Mouse (Mus musculus): ENCODE results near the gene Lrrc8b. TPM values are rescaled to one million over a fixed set of nuclear protein-coding genes. Genes with fewer than 3 reads are reported as not detected.
A peak's percentile ranks its signal among the peaks of the same experiment; 100 is the strongest.

The Lrrc8b gene
- polyA plus RNA-seq, 1 experiment from 2014 or later = 2.6 TPM

GRCm38 (mm10) chr5:105407661-105408060, 7.9 kb upstream of the Lrrc8b start:
- no peak overlapping the region for H3K4me2 ChIP-seq
- no peaks in the 10 kb centered on the region for H3K9me3 ChIP-seq (replicated peaks)
- no peak overlapping the region for H3K9ac ChIP-seq
- H3K36me3 ChIP-seq (replicated peaks) = no peaks in the 10 kb centered on the region
- peaks cover 35% of the 10 kb centered on the region for H3K4me1 ChIP-seq (replicated peaks)
- no peak overlapping the region for H3K27ac ChIP-seq (replicated peaks)
- no peak for ATAC-seq (ENCODE audit: insufficient read depth)
- 79% methylated on average over 5 of the region's 5 CpGs for WGBS (ENCODE audit: insufficient replicate concordance)
- no peaks in the 10 kb centered on the region for H3K27me3 ChIP-seq
- no peak overlapping the region for H3K4me3 ChIP-seq (replicated peaks)

GRCm38 (mm10) chr5:105409092-105409491, 6.5 kb upstream of the Lrrc8b start:
- H3K27ac ChIP-seq (replicated peaks) = peak overlapping the region; percentile 77
- H3K4me2 ChIP-seq = peak overlapping the region; percentile 60
- H3K4me1 ChIP-seq (replicated peaks) = peaks cover 35% of the 10 kb centered on the region
- 18% methylated on average over 4 of the region's 4 CpGs for WGBS (ENCODE audit: insufficient replicate concordance)
- peak; percentile 89 for ATAC-seq (ENCODE audit: insufficient read depth)
- H3K4me3 ChIP-seq (replicated peaks) = peak overlapping the region; percentile 55
- no peaks in the 10 kb centered on the region for H3K27me3 ChIP-seq
- no peaks in the 10 kb centered on the region for H3K36me3 ChIP-seq (replicated peaks)
- peak overlapping the region; percentile 41 for H3K9ac ChIP-seq
- H3K9me3 ChIP-seq (replicated peaks) = no peaks in the 10 kb centered on the region

GRCm38 (mm10) chr5:105410521-105411293, 4.9 kb upstream of the Lrrc8b start:
- Histone ChIP-seq H3K4me1 (replicated peaks) (peaks cover 44% of the 10 kb centered on the region), H3K27ac (replicated peaks) (peak overlapping the region; percentile 77), H3K4me3 (replicated peaks) (0 out of 2 replicates have a peak overlapping the region, but pooled peaks have one; percentile 55), H3K36me3 (replicated peaks) (no peaks in the 10 kb centered on the region), H3K9me3 (replicated peaks) (no peaks in the 10 kb centered on the region), H3K9ac (peak overlapping the region; percentile 26; the same call in 1 of the 2 replicates), H3K4me2 (peak overlapping the region; percentile 60), H3K27me3 (no peaks in the 10 kb centered on the region)
- WGBS (ENCODE audit: insufficient replicate concordance) = 58% methylated on average over 6 of the region's 6 CpGs
- peak; percentile 60 for ATAC-seq (ENCODE audit: insufficient read depth)

- H3K27ac ChIP-seq (replicated peaks) = peak overlapping the region; percentile 77
- H3K9me3 ChIP-seq (replicated peaks) = no peaks in the 10 kb centered on the region
- H3K4me2 ChIP-seq = peak overlapping the region; percentile 60
- no peak overlapping the region for H3K4me3 ChIP-seq (replicated peaks)
- peak overlapping the region; percentile 26; the same call in 1 of the 2 replicates for H3K9ac ChIP-seq
- WGBS (ENCODE audit: insufficient replicate concordance) = 18% methylated on average over 4 of the region's 4 CpGs
- ATAC-seq (ENCODE audit: insufficient read depth) = no peak
- no peaks in the 10 kb centered on the region for H3K27me3 ChIP-seq
- peaks cover 49% of the 10 kb centered on the region for H3K4me1 ChIP-seq (replicated peaks)
- no peaks in the 10 kb centered on the region for H3K36me3 ChIP-seq (replicated peaks)
Measured at GRCm38 (mm10) chr5:105411294-105411570, 4.3 kb upstream of the Lrrc8b start.

GRCm38 (mm10) chr5:105411768-105412167, 3.8 kb upstream of the Lrrc8b start:
- Histone ChIP-seq H3K27me3 (no peaks in the 10 kb centered on the region), H3K36me3 (replicated peaks) (no peaks in the 10 kb centered on the region), H3K9me3 (replicated peaks) (no peaks in the 10 kb centered on the region), H3K27ac (replicated peaks) (peak overlapping the region; percentile 77; the same call in 1 of the 2 replicates), H3K4me1 (replicated peaks) (peaks cover 55% of the 10 kb centered on the region), H3K4me3 (replicated peaks) (no peak overlapping the region), H3K9ac (peak overlapping the region; percentile 26; the same call in 1 of the 2 replicates), H3K4me2 (peak overlapping the region; percentile 60; the same call in 1 of the 2 replicates)
- WGBS (ENCODE audit: insufficient replicate concordance) = 61% methylated on average over 2 of the region's 2 CpGs
- no peak for ATAC-seq (ENCODE audit: insufficient read depth)

- no peak for ATAC-seq (ENCODE audit: insufficient read depth)
- Histone ChIP-seq H3K36me3 (replicated peaks) (no peaks in the 10 kb centered on the region), H3K9ac (no peak overlapping the region), H3K9me3 (replicated peaks) (no peaks in the 10 kb centered on the region), H3K27me3 (no peaks in the 10 kb centered on the region), H3K4me1 (replicated peaks) (peaks cover 62% of the 10 kb centered on the region), H3K4me2 (no peak overlapping the region), H3K27ac (replicated peaks) (no peak overlapping the region), H3K4me3 (replicated peaks) (no peak overlapping the region)
- 71% methylated on average over 3 of the region's 3 CpGs for WGBS (ENCODE audit: insufficient replicate concordance)
Measured at GRCm38 (mm10) chr5:105412634-105413033, 2.9 kb upstream of the Lrrc8b start.

- Histone ChIP-seq H3K9me3 (replicated peaks) (no peaks in the 10 kb centered on the region), H3K9ac (peak overlapping the region; percentile 95), H3K4me1 (replicated peaks) (peaks cover 66% of the 10 kb centered on the region), H3K4me3 (replicated peaks) (peak overlapping the region; percentile 88), H3K27me3 (no peaks in the 10 kb centered on the region), H3K36me3 (replicated peaks) (no peaks in the 10 kb centered on the region), H3K27ac (replicated peaks) (peak overlapping the region; percentile 91), H3K4me2 (peak overlapping the region; percentile 99)
- no peak for ATAC-seq (ENCODE audit: insufficient read depth)
- 75% methylated on average over 12 of the region's 12 CpGs for WGBS (ENCODE audit: insufficient replicate concordance)
Measured at GRCm38 (mm10) chr5:105414341-105415120, 1.0 kb upstream of the Lrrc8b start.

GRCm38 (mm10) chr5:105415951-105416675, 538 bp downstream of the Lrrc8b start:
- Histone ChIP-seq H3K27me3 (no peaks in the 10 kb centered on the region), H3K4me3 (replicated peaks) (peak overlapping the region; percentile 88), H3K36me3 (replicated peaks) (no peaks in the 10 kb centered on the region), H3K9ac (peak overlapping the region; percentile 95), H3K27ac (replicated peaks) (peak overlapping the region; percentile 91), H3K9me3 (replicated peaks) (no peaks in the 10 kb centered on the region), H3K4me1 (replicated peaks) (peaks cover 52% of the 10 kb centered on the region), H3K4me2 (peak overlapping the region; percentile 99)
- ATAC-seq (ENCODE audit: insufficient read depth) = peak; percentile 10; the same call in 1 of the 2 replicates
- WGBS (ENCODE audit: insufficient replicate concordance) = 6% methylated on average over 23 of the region's 36 CpGs

- Histone ChIP-seq H3K27me3 (no peaks in the 10 kb centered on the region), H3K27ac (replicated peaks) (peak overlapping the region; percentile 58; the same call in 1 of the 2 replicates), H3K9ac (0 out of 2 replicates have a peak overlapping the region, but pooled peaks have one; percentile 0), H3K4me3 (replicated peaks) (peak overlapping the region; percentile 88), H3K36me3 (replicated peaks) (no peaks in the 10 kb centered on the region), H3K9me3 (replicated peaks) (no peaks in the 10 kb centered on the region), H3K4me2 (peak overlapping the region; percentile 99), H3K4me1 (replicated peaks) (peaks cover 43% of the 10 kb centered on the region)
- 43% methylated on average over 8 of the region's 8 CpGs for WGBS (ENCODE audit: insufficient replicate concordance)
- no peak for ATAC-seq (ENCODE audit: insufficient read depth)
Measured at GRCm38 (mm10) chr5:105417217-105417616, 1.6 kb downstream of the Lrrc8b start.

GRCm38 (mm10) chr5:105418364-105418763, 2.8 kb downstream of the Lrrc8b start:
- H3K36me3 ChIP-seq (replicated peaks) = no peaks in the 10 kb centered on the region
- no peak for ATAC-seq (ENCODE audit: insufficient read depth)

More at GRCm38 (mm10) chr5:105418364-105418763, 2.8 kb downstream of the Lrrc8b start:
- 71% methylated on average over 7 of the region's 7 CpGs for WGBS (ENCODE audit: insufficient replicate concordance)
- Histone ChIP-seq H3K9ac (no peak overlapping the region), H3K4me2 (peak overlapping the region; percentile 99), H3K4me1 (replicated peaks) (peaks cover 43% of the 10 kb centered on the region), H3K9me3 (replicated peaks) (no peaks in the 10 kb centered on the region), H3K4me3 (replicated peaks) (no peak overlapping the region), H3K27me3 (no peaks in the 10 kb centered on the region), H3K27ac (replicated peaks) (no peak overlapping the region)

All from liver, embryonic 15.5 days (tissue).